Mouse (Mus musculus) ES-Bruce4 (cell line): ENCODE measurements around the gene Zfp61.

Experiments
- CTCF ChIP-seq: IDR thresholded peaks from one replicate; pipeline ENCODE4 v1.8.1; 2011; ENCODE audit warnings: low read depth, low read length
- EP300 ChIP-seq: IDR thresholded peaks from 2 replicates; pipeline ENCODE4 v1.6.1; 2011; ENCODE audit warnings: low read depth, low read length; ENCODE audit not compliant: insufficient read depth
- POLR2A ChIP-seq: IDR thresholded peaks from one replicate; pipeline ENCODE4 v1.8.1; 2011; ENCODE audit warnings: low read length; ENCODE audit not compliant: insufficient read depth

GRCm38 (mm10) chr7:24295376-24295775, 5.7 kb downstream of the Zfp61 start:
- no peak for TF ChIP-seq CTCF
- TF ChIP-seq EP300: no peak
- TF ChIP-seq POLR2A: no peak
